Mouse (Mus musculus) telencephalon, adult 2 months (tissue): ENCODE measurements around the gene Naa30.
"Not testable (repeated sequence)": the region's sequence is repeated elsewhere in the genome, so short reads cannot be mapped to it uniquely, and the experiment has no call there.

Source experiments
- DNase-seq: peaks from one replicate; pipeline ENCODE4 v3.0.0-alpha.2; 2011; ENCODE audit warnings: low read depth, low spot score

Naa30 gene

GRCm38 (mm10) chr14:49171867-49172581 is at the start of gene Naa30:
Gene Naa30, plus strand, starts transcription at chr14:49172226.
- DNase-seq = peak; percentile 91

DNA sequence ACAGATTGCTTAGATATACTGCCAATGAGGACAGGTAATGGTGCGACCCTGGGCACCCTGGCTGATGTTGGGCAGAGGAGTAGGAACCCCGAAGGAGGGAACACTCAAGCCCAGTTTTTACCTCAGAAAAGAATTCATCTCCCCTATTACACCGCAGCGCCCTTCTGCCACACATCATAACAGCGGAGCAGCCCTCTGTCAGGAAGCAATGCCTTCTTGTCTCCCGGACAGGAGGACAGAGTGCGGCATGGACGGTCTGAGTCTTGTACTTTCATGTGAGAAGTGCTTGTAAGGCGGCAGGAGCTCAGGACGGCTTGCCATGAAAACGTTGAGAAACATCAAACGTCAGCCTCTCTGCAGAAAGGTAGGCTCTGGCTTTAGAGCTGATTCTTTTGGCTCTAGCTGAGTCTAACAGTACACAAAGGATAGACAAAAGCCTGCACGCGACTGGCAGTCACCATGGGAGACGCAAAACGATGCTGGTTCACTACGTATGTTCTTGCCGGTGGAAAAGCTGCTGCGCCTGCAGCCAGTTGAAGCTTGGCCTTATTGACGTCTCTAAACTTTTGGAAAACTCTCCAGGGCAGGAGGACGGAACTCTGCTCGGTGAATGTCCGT is 44.8 kb upstream of the Naa30 start:
- no peak for DNase-seq

DNA sequence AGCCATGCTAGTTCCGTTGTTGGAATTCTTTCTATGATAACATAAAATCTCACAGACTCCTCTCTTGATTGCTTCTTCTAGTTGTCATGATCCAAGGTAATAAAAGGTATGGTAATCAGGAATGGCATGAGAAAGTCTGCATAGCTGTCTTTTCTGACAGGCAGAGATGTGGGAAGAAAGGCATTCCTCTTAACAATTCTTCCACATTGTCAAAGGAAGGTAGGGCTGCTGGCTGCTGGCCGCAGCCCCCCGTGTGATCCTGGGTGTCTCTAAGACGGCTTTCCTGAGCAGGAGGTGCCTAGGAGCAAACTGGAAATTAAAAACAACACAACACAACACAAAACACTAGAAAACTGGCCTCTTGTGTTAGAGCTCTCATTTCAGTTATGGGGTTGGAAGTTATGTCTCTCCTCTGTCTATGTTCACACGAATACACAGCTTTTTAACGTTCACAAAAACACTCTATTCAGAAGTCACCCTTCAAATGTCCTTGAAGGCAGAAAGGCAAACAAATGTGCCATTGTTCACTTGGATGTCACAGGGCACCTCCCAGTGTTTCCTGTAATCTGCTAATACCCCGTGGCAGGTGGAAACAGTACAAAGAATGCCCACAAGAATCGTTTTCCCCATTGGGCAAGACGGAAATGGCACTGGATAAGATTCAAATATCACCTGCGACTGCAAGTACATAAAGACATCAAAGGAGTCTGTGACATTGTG is 43.3 kb upstream of the Naa30 start:
- DNase-seq = no peak

DNA sequence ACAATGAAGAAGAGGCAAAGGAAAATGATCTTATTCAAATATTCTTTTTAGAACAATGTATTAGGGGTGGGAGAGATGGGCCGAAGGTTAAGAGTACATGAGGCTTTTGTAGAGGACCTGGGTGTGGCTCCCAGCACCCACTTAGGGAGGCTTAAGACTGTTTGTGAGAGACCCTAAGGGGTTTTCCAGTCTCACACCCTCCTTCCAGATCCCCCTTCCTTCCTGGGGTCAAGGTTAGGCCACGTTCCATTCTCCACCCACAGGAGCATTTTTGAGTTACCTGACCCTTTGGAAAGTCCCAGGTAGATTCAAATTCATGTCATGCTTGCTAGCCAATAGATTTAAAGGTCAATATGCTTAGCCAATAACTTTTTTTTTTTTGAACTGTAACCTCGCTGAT is 39.6 kb upstream of the Naa30 start:
- no peak for DNase-seq

GRCm38 (mm10) chr14:49138171-49138570 is 33.9 kb upstream of the Naa30 start:
- DNase-seq = no peak

GRCm38 (mm10) chr14:49140756-49141155 is 31.3 kb upstream of the Naa30 start:
- DNase-seq = no peak

GRCm38 (mm10) chr14:49153801-49154200 is 18.2 kb upstream of the Naa30 start:
- DNase-seq = no peak

- no peak for DNase-seq
These were observed 16.5 kb upstream of the Naa30 start for GRCm38 (mm10) chr14:49155572-49155971.

GRCm38 (mm10) chr14:49158143-49158925 is 13.7 kb upstream of the Naa30 start:
- no peak for DNase-seq

- DNase-seq = no peak
These were observed 740 bp upstream of the Naa30 start for GRCm38 (mm10) chr14:49171286-49171685.

- DNase-seq = no peak
These were observed 559 bp downstream of the Naa30 start for GRCm38 (mm10) chr14:49172582-49172988.

GRCm38 (mm10) chr14:49173290-49174135 is 1.5 kb downstream of the Naa30 start:
- DNase-seq = no peak

DNA sequence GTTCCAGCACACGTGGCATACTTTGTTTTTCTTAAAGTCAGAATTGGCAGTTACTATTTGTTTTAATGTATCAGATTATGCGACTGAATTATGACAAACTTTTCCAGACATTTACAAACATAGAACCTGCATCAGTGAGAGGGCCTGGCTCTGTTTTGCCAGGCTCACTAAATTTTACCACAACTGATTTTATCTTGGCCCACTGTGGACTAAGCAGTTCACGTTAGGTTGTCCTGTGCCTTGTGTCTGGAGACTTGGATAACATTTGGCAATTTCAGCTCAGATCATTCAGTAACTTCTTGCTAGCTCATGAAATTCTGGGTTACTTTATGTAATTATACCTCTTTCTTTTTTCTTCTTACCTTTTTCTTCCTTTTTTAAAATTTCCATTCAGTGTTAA is 7.7 kb downstream of the Naa30 start:
- DNase-seq = no peak

DNA sequence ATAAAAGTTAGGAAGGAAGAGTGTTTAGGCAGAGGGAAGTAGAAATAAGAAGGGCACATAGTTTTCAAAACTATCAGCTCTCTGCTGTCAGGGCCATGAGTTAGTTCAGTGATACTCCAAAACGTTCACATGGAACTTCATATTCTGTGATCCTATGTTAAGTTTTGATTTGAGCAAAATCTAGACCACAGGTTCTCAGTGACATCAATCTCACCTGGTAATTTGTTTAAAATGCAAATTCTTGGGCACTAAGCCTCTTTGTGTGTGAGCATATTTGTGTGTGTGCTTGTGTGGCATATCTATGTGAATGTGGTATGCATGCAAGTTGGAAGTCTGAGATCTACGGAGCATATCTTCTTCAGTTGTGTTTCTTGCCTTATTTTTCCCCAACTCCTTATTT is 14.2 kb downstream of the Naa30 start:
- DNase-seq = no peak

DNA sequence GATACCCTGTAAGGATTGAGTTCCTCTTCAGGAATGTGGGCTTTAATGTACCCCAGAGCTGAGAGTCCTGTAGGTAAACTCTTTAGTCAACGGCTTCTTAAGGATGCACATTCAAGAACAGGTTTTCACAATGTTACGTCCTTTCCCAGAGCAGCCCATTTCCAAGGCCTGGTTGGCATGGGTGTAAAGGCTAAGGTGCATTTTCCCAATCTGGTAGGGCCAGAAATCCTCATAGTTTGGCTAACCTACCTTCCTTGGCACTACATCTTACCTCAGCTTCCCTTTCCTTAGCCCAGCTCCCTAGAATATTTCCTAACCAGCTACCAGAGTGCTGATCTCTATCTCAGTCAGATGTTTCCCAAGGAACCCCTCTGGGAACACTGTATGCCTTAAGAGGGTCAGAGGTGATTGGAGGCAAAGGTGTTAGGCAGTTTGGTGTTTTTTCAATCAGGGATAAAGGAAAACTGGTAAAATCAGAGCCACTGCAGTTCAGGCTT is 25.1 kb downstream of the Naa30 start:
- DNase-seq = no peak

DNA sequence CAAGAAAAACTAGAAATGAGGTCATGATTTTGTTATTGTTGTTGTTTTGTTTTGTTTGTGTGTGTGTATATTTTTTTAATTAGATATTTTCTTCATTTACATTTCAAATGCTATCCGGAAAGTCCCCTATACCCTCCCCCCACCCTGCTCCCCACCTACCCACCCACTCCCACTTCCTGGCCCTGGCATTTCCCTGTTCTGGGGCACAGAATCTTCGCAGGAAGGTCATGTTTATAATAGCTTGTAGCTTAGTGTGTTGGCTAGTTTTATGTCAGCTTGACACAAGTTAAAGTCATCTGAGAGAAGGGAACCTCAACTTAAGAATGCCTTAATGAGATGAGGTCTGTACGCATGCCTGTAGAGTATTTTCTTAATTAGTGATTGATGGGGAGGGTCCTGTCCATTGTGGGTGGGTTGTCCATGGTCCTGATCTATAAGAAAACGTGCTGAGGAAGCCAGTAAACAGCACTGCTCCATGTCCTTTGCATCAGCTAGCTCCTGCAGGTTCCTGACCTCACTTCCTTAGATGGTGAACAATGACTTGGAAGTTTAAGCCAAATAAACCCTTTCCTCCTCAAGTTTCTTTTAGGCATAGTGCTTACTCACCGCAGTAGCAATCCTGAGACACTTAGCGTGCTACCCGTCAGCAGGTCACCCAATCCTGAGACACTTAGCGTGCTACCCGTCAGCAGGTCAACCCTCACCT is 29.2 kb downstream of the Naa30 start:
- DNase-seq = no peak

DNA sequence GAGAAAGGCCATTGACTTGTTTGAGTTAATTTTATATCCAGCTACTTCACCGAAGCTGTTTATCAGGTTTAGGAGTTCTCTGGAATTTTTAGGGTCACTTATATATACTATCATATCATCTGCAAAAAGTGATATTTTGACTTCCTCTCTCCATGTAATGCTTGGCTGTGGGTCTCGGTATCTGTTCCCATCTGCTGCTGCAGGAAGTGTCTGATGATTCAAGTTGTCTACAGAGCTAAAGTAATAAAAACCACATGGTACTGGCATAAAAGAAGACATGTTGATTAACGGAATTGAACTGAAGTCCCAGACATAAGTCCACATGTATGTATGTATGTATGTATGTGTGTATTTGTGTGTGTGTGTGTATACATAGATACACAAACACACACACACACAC is 38.2 kb downstream of the Naa30 start:
- not testable (repeated sequence) for DNase-seq

- DNase-seq = no peak
These were observed 46.7 kb downstream of the Naa30 start for GRCm38 (mm10) chr14:49218677-49219076.

DNA sequence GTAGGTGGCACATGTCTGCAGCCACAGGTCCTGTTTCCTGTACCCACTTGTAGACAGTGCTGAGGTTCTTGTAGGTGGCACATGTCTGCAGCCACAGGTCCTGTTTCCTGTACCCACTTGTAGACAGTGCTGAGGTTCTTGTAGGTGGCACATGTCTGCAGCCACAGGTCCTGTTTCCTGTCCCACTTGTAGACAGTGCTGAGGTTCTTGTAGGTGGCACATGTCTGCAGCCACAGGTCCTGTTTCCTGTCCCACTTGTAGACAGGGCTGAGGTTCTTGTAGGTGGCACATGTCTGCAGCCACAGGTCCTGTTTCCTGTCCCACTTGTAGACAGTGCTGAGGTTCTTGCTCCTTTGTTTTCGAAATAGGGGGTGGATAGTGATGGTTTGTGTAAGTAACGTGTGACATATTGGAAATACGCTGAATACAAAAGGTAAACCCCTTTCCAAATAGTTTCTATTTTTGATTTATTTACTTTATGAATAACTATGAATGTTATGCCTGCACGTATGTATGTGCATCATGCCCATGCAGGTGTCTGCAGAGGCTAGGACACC is 47.5 kb downstream of the Naa30 start:
- not testable (repeated sequence) for DNase-seq

DNA sequence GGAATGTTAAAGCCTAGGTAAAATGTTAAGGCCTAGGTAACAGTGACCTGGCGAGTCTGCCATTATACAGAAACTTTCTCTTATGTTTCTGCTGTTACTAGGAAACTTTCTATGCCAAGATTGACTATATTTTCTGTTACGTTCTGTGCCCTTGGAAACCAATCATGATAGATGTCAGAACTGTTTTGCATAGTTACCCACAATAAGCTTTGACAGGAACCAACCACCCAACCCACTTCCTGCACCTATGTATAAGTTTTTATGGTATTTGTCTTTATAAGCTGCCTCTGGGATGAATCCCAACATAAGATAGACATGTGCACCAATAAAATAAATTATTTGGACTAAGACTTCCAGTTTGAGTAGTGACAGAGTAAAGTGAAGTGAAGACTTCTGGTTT is 49.7 kb downstream of the Naa30 start:
- no peak for DNase-seq
